Mouse (Mus musculus): ENCODE data around the gene Dcaf11. TPM values are rescaled to one million over a fixed set of nuclear protein-coding genes. Genes with fewer than 3 reads are reported as not detected.

The Dcaf11 gene
- total RNA-seq (2021), result 10 to 100 TPM; 61.3 to 66.7 TPM
- long read RNA-seq, transcript Dcaf11-206 (14 exons, 2,660 nt), result major isoform, 21 of 81 reads
- long read RNA-seq, transcript Dcaf11-202 (15 exons, 2,538 nt), result minor isoform, 5 of 81 reads
- long read RNA-seq, transcript Dcaf11-201 (15 exons, 2,601 nt), result minor isoform, 13 of 81 reads
- long read RNA-seq, partial matches to known transcripts, result 2 of 81 reads
- long read RNA-seq, other reads (novel, unspliced or antisense), result 37 of 81 reads

DNA sequence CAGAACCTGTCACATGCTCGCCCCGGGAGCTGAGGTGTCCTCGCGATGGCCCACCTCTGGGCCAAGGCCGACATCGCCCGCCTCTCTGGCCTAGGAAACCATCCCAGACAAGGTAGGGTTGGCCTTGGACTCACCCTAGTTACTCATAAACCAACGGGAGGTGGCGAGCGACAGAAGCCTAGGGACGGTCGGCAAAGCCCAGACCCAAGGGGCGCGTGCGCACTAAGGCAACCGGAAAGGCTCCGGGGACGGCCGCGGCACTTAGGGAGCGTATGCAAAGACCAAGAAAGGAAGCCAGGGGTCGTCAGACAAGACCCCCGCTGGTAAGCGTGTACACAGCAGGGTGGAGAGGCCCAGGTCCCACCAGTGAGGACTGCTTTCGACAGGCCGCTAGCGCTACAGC is at the start of gene Dcaf11:
Dcaf11 (plus strand) TSS at position 208 of the 403 bp plus-strand sequence.
- peak; percentile 89 to 91 for DNase-seq (ENCODE audit: low spot score in 2 of 2)

DNA sequence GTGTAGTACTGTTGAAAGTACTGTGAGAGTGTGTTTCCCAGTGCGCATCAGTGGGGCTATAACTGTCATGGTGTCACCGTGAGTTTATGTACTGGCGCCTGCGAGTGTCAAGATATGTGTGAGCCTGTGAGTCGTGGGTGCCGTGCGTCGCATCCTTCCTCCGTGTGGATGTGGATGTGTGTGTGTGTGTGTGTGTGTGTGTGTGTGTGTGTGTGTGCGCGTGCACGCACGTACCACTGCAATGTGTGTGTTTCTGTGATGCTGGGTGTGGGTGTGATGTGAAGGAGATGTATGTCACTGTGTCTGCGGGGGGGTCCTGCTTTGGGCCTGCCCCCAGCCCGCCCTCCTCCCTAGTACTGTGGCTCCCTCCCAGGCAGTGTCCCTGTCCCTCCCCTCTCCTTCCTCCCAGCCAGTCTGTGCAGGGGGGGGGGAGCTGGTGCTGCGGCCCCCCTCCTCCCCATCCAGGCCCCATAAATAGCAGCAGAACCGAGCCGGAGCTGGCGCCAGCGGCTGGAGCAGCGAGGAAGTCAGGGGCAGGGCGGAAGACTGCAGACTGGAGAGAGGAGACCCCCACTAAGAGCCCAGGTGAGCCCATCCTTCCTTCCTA is 49.6 kb upstream of the Dcaf11 start, which contains the start of gene Cpne6:
Cpne6 (plus strand) TSS at position 321 of the 607 bp plus-strand sequence.
- DNase-seq (ENCODE audit: low spot score in 2 of 2), result peak; percentile 46 to 57

DNA sequence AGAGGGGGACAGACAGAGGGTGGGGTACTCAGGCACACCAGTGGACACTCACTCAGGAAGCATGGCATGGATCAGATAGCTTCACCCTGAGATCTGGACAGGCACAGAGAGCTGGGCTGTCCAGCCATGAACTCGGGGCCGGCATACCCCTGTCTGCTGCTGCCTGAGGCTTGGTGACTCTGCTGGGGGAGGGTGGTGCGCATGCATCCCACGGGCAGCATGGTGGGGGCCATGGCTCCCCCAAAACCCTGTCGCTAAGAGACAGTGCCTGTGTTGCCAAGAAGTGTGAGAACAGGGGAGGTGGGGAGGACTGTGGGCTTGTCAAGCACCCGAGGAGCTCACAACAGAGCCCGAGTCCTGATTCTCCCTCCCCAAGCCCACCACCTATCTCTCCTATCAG is 48.8 kb upstream of the Dcaf11 start:
- peak; percentile 56 to 65 for DNase-seq (ENCODE audit: low spot score in 2 of 2)

DNA sequence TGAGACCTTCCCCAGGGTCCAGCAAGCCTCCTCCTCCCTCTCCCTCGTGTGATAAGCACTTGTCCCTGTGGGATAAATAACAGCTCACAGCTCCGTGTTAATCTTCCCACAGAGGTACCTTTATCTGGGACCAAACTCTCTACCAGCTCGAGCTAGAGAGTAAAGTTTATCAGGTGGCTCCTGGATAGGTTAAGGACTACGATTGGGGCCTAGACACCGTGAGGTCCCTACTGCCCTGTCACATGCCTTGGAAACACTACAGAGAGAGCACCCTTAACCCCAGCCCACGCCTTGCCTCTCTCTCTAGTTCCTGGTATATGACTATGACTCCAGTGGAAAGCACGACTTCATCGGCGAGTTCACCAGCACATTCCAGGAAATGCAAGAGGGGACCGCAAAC is 45.9 kb upstream of the Dcaf11 start:
- DNase-seq (ENCODE audit: low spot score in 2 of 2), result no peak

DNA sequence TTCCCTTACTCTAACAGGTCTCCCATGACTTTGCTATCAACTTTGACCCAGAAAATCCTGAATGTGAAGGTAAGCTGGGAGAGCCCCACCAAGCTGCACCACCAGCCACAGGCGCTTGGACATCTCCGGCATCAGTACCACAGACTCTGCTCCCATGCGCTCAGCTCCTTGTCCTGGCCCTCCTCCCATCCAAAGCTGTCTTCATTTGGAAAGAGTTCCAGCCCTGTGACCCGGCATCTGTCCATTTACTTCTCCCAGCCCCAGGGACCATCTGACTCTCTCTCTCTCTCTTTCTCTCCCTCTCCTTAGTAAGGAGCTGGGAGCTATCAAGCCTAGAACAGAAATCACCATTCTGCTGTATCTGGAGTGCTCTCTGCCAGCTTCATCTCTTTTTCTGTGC is 44.0 kb upstream of the Dcaf11 start:
- no peak for DNase-seq (ENCODE audit: low spot score in 2 of 2)

DNA sequence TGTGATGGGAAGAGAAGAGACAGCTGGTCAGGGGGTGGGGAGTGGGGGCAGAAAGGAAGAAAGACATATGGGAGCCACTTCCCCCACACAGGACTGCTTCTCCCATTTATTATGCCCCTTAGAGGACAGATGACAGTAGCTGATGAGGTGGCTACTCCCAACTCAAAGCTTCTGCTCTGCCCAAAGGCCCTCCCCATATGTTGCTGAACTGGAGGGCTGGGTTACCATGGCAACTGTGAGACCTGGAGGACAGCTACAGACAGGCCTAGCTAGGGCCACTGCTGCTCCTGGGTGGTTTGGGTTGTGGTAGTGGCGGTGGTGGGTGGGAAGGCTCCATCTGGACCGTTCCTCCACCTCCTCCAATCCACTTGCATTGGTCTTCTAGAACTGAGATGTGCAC is 40.9 kb upstream of the Dcaf11 start:
- peak in 1 of 2 experiments; percentile 55 for DNase-seq (ENCODE audit: low spot score in 2 of 2)

DNA sequence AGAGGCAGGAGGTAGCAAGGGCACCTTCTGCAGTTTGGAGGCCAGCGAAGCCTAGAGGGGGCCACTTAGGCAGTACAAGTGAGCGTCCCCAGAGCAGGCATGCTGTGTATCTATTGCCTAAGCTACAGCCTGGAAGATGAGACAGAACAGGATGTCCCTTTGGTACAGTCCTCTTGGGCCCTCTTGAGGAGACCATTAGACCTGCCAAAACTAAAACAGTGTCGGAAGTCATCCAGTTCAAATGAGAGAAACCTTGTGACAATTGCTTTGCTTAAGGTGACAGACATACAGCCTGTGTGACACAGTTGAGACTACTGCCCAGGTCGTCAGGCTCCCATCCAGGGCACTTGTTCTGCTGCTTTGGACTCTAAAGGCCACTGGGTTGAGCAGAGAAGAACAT is 40.2 kb upstream of the Dcaf11 start:
- DNase-seq (ENCODE audit: low spot score in 2 of 2), result peak in 1 of 2 experiments; percentile 21

DNA sequence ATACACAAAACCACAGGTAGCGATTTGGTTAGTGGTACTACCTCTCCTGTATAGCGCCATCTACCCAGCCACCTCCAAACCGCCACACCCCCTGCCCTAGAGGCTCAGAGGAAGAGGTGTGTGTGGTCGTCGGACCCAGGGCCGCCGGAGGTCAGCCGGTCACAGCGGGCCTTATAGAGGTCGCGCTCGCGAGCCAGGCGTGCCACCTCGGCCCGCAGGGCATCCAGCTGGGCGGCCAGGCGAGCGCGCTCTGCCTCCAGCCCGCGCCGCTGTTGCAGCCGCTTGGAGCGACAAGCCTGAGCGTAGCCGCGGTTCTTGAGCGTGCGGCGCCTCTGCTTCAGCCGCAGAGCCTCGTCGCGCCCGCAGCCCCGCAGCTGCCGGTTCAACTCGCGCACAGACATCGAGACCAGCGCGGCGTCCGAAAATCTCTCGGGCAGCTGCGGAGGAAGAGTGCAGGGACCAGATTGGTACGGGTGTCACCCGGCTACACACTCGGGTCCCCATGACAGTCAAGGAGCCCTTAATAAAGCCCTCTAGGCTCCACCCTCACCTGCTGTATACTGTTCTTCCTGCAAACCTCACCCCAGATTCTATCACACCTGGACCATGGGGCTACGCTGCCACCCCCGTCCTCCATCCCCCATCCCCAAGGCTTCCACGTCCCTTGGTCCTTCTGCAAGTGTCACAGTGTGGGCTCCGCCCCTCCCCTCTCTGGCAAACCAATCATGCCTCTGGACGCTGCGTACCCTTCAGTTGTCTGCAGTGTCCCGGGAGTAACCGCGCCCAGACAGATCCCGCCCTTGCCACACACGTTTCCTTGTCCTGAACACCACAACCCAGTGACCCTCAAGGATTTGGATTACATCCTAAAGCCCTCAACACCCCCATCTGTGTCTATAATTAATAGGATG is 39.1 kb upstream of the Dcaf11 start:
- DNase-seq (ENCODE audit: low spot score in 2 of 2), result peak in 1 of 2 experiments; percentile 46

DNA sequence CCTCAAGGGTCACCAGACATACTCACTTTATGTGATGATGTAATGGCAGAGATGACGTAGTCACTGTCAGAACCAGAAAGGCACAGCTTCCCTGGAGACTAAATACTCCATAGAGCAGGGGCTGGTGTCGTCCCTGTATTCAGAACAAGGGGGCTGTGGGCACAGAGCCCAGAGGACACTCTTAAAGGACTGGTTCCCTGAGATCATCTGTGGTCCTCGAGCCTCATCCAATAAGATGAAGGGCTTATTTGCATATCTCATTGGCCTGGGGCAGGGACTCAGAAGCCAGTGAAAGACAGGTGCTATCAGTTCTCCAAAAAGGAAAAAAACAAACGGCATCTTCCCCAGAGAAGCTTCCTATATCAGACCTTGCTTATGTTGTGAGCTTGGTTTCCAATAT is 35.7 kb upstream of the Dcaf11 start:
- no peak for DNase-seq (ENCODE audit: low spot score in 2 of 2)

DNA sequence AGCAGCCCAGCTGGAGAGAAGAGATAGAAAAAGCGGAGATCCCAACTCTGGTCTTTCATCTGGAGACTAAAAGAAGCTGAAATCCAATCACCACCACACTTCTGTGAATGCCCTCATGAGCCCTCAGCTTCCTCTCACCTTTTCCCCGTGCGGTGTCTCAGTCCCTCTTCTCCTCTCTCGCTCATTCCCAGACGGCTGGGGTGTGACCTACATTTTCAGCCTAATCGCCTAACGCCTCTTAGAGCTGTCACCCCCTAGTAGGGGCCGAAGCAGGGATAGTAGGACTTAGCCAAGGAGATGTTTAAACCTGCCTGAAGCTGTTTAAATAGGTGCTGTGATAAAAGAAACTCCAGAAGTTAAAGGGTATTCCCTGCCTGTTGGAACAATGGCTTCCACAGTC is 35.0 kb upstream of the Dcaf11 start, which contains the start of gene Nrl:
Nrl (minus strand) TSS at position 197 of the 400 bp plus-strand sequence.
- DNase-seq (ENCODE audit: low spot score in 2 of 2), result no peak

DNA sequence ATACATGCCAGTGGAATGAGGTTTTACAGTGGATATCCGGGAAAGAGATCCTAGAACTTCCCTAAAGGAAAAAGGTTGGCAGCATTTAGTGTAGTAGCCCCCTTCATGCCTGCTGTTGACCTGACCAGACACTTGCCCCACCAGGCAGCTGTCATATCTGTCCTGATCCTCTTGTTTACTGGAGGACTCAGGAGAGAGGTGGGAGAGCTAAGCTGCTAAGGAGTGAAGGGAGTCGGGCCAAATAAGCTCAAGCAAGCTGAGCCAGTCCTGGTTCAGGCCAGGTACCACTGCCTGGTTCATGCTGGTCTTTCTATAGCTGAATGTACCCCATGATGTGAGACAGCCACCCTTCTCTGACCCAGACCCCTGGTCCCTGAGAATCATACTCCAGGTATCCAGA is 33.1 kb upstream of the Dcaf11 start:
- DNase-seq (ENCODE audit: low spot score in 2 of 2), result no peak

DNA sequence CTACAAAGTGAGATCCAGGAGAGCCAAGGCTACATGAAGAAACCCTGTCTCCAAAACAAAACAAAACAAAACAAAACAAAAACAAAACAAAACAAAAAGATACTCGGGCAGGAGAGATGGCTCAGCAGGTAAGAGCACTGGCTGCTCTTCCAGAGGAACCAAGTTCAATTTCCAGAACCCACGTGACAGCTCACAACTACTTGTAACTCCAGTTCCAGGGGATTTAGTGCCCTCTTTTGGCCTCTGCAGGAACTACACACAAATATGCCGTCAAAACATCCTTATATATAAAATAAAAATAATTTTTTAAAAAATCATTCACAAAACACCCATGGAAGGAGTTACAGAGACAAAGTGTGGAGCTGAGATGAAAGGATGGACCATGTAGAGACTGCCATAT is 31.9 kb upstream of the Dcaf11 start:
- DNase-seq (ENCODE audit: low spot score in 2 of 2), result no peak

DNA sequence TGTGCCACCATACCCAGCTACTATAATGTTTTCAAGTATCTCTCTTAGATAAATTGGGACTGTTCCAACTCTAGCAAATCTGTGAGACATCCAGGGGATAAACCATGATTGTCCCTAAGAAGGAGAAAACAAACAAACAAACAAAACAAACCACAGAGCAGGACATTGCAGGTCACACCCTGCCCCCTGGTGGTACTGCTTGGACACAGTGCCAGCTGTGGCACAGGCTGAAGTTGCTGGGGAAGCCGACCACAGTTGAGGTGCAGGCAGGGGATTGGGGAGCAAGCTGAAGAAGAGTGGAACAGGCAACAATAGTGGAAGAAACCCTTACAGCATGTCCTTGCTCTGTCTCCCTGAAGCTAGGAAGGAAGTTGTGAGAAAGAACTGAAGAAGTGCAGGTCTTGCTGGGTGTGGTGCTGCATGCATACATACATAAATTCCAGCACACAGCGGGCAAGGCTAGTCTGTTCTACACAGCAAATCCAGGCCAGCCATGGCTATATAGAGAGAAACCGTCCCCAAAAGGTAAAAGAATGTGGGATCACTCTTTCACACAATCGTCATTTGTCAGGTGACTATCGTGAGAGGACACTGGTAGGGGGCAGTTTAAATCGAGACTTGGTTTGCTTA is 23.6 kb upstream of the Dcaf11 start:
- DNase-seq (ENCODE audit: low spot score in 2 of 2), result peak in 1 of 2 experiments; percentile 59

DNA sequence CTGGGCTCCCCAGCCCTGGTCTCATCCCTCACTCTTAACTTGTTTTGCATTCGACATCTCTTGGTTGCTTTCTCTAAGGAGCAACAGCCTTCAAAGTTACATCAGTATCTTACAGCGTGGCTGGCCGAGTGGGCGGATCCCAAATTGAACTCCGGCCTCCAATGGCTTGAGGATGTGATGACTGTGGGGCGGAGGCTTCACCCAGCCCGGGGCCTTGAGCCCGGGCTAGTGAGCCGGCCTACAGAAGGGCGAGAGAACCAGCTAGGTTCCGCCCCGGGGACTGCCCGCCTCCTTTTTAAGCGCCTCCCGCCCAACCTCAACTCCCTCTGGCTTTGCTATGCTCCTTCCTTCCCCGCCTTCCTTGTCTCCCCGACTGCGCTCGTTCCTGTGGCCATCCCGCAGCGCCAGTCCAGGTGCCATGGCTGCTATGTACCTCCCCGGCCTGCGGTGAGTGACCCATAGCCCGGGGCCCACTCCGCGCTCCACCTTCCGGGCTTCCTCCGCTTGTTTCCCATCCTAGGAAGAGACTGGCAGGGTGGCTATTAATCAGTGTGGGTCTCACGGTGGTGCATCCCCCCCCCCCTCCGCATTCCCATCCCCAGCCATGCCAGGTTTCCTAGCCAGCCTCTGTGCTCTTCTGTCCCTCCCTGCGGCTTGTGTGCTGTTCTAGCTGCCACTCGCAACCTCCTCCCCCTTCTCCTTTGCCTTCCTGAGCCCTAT is 19.6 kb upstream of the Dcaf11 start, which contains the start of gene Pck2:
Pck2 (plus strand) TSS at position 200 of the 720 bp plus-strand sequence.
- peak; percentile 59 to 71 for DNase-seq (ENCODE audit: low spot score in 2 of 2)

DNA sequence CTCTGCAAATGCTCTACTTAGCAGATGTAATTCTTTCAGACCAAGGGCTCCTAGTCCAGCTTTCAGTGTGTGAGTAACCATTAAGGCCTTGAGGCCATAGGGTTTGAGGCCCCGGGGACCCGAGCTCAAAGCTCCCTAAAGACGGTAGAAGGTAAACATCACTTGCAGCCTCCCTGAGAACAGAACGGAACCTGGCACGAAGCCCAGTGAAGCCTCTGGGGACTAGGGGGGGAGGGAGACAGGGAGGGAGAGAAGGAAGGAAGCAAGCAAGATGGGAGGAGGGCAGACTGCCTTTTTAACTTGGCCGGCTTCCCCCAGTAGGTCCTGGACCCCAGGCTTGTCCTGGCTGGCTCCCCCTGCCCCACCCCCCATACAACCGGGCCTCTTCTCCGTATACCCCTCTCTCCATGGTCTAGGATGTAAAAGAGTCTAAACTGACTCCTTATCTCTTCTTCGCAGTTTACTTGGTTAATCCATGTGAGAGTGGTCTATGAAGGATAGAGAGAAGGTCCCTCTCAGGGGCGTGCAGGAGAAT is 19.0 kb upstream of the Dcaf11 start:
- peak; percentile 75 to 79 for DNase-seq (ENCODE audit: low spot score in 2 of 2)

DNA sequence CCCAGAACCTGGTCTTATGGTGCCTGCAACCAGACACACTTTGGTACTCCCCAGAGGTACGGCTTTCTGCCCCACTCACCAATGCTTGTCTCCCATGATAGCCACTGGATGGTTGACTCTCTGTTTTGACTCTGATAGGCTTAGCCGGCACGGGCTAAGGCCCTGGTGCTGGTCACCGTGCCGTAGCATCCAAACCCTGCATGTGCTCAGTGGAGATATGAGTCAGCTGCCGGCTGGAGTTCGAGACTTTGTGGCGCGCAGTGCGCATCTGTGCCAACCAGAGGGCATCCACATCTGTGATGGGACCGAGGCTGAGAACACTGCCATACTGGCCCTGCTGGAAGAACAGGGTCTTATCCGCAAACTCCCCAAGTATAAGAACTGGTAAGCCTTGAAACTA is 17.5 kb upstream of the Dcaf11 start:
- DNase-seq (ENCODE audit: low spot score in 2 of 2), result no peak

DNA sequence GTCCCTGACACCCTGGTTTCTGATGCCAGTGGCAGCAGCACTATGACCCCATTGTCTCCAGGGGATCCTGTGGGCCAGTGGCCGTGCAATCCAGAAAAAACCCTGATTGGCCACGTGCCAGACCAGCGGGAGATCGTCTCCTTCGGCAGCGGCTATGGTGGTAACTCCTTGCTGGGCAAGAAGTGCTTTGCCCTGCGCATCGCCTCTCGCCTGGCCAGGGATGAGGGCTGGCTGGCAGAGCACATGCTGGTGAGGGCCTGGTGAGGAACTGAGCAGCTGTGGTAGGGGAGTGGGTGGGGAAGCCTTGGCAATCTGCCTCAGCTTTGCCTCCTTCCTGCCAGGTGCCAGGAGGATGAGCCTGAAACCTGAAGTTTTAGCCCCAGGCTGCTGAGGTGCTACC is 15.5 kb upstream of the Dcaf11 start:
- no peak for DNase-seq (ENCODE audit: low spot score in 2 of 2)

DNA sequence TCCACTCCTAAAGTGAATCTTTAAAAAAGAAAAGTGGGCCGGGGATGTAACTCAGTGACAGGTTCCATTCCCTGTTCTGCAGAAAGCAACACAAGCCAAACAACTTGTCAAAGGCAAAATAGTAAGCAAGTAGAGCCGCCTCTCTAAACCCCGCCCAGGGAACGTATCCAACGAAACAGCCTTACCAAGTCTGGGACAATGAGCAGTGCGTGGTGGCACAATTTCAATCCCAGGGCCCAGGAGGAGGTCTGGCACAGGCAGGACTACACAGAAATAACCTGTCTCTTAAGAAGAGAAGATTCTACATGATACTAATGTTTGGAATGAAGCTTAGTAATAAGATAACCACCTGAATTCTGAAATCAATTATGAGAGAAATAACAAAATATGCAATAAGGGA is 9.6 kb upstream of the Dcaf11 start:
- no peak for DNase-seq (ENCODE audit: low spot score in 2 of 2)

DNA sequence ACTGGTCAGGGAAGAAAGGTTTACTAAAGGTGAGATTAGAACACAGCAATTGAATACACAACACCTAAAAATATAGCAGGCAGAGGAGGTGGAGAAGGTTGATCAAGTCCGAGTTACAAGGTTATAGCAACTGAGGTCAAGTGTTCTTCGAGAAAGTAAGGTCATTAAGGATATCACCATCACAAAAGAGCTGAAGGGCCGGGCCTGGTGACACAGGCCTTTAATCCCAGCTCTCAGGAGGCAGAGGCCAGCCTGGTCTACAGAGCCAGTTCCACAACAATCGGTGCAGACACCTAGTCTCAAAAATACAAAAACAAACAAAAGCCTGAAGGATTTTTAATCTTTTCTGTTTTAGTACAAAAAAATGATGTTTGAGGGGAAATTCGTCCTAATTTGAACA is 8.5 kb upstream of the Dcaf11 start:
- no peak for DNase-seq (ENCODE audit: low spot score in 2 of 2)

DNA sequence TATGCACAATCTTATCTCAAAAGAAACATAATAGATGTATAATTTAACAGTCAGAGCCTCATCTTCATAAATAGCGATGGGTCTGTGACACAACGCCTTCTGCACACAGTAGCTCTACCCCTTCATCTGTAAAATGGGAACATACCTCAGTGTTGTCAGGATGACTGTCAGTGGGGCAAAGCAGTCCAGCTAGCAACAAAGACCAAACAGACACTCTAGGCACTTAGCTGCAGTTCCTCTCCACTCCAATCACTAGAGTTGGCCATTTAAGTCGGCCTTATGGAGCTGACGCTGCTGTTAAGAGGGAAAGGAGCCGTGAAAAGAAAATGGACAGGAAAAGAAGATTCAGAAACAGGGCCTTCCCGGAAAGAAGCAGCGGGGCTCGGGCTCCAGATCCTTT is 8.0 kb upstream of the Dcaf11 start:
- no peak for DNase-seq (ENCODE audit: low spot score in 2 of 2)
